Mouse (Mus musculus): ENCODE measurements around the gene Cyfip1. TPM values are rescaled to one million over a fixed set of nuclear protein-coding genes. Genes with fewer than 3 reads are reported as not detected.
A peak's percentile ranks its signal among the peaks of the same experiment; 100 is the strongest.

Gene Cyfip1
- total and polyA plus RNA-seq, 2 experiments from 2014 or later = 41.5 to 48.5 TPM

DNA sequence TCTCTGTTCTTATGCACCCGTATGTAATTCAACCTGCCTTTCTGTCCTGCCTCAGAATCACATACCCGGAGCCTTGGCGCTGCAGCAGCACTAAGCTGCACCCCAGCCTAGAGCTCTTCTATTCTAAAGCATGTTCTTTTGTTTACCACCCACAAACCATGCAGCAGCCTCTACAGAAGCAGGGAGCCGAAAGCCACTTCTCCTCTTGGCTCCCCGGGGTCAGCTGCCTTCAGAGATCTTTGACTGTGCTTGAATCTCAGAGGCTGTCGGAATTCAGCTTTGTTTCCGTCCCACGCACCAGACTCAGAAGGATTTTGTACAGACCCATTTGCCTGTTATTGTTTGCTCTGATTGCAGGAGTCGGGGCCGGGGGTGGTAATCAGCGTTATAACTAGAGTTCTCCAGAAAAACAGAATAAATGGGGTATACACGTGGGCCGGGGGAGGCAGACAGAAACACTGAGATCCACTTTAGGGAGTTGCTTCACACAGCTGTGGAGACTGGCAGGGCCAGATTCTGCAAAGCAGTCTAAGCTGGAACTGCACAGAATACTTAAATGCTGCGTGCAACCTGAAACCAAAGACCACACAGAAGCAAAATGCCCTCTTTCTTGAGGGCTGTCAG, 8.5 kb downstream of the Cyfip1 start:
- H3K27me3 ChIP-seq (ENCODE audit: insufficient read depth, low read length) = no peaks in the 10 kb centered on the region
- H3K4me3 ChIP-seq (ENCODE audit: low read length) = no peak overlapping the region
- no peak for TF ChIP-seq CTCF (IDR thresholded peaks at IDR 0.05; ENCODE audit: low read depth)
- 0 out of 2 replicates have a peak overlapping the region, but pooled peaks have one; percentile 25 for H3K4me2 ChIP-seq (ENCODE audit: low read depth, low read length)
- DNase-seq (ENCODE audit: low spot score) (no peak), ATAC-seq (peak; percentile 64; the same call in 1 of the 2 replicates)
- H3K36me3 ChIP-seq (ENCODE audit: insufficient read depth, low read length) = no peaks in the 10 kb centered on the region
- peaks cover 7% of the 10 kb centered on the region for H3K4me1 ChIP-seq (ENCODE audit: insufficient read depth, low read length)
- H3K9ac ChIP-seq (replicated peaks; ENCODE audit: low read length) = peak overlapping the region; percentile 37; the same call in 1 of the 2 replicates
- 24% methylated on average over 14 of the region's 14 CpGs for WGBS
- peak overlapping the region; percentile 62 for H3K27ac ChIP-seq
- no peaks in the 10 kb centered on the region for H3K9me3 ChIP-seq (ENCODE audit: low read length)

GRCm38 (mm10) chr7:55852787-55853186, 11.2 kb downstream of the Cyfip1 start:
- Histone ChIP-seq H3K4me1 (ENCODE audit: insufficient read depth, low read length) (peaks cover 7% of the 10 kb centered on the region), H3K27ac (no peak overlapping the region), H3K36me3 (ENCODE audit: insufficient read depth, low read length) (no peaks in the 10 kb centered on the region), H3K9ac (replicated peaks; ENCODE audit: low read length) (no peak overlapping the region), H3K4me2 (ENCODE audit: low read depth, low read length) (no peak overlapping the region), H3K27me3 (ENCODE audit: insufficient read depth, low read length) (no peaks in the 10 kb centered on the region), H3K9me3 (ENCODE audit: low read length) (no peaks in the 10 kb centered on the region), H3K4me3 (ENCODE audit: low read length) (no peak overlapping the region)
- ATAC-seq (no peak), DNase-seq (ENCODE audit: low spot score) (no peak)
- no peak for TF ChIP-seq CTCF (IDR thresholded peaks at IDR 0.05; ENCODE audit: low read depth)
- whole genome bisulfite sequencing = 68% methylated on average over 3 of the region's 3 CpGs

- H3K4me3 ChIP-seq (ENCODE audit: low read length) = no peak overlapping the region
- no peak for ATAC-seq
- no peak overlapping the region for H3K4me2 ChIP-seq (ENCODE audit: low read depth, low read length)
- no peaks in the 10 kb centered on the region for H3K9me3 ChIP-seq (ENCODE audit: low read length)
- H3K9ac ChIP-seq (replicated peaks; ENCODE audit: low read length) = no peak overlapping the region
- peaks cover 7% of the 10 kb centered on the region; the same call in 1 of the 2 replicates for H3K4me1 ChIP-seq (ENCODE audit: insufficient read depth, low read length)
- no peak for DNase-seq (ENCODE audit: low spot score)
- whole genome bisulfite sequencing = 79% methylated on average over 3 of the region's 3 CpGs
- TF ChIP-seq CTCF (IDR thresholded peaks at IDR 0.05; ENCODE audit: low read depth) = no peak
- no peaks in the 10 kb centered on the region for H3K27me3 ChIP-seq (ENCODE audit: insufficient read depth, low read length)
- H3K27ac ChIP-seq = no peak overlapping the region
- H3K36me3 ChIP-seq (ENCODE audit: insufficient read depth, low read length) = no peaks in the 10 kb centered on the region
Measured at GRCm38 (mm10) chr7:55855597-55855996, 14.1 kb downstream of the Cyfip1 start.

GRCm38 (mm10) chr7:55856741-55857140, 15.2 kb downstream of the Cyfip1 start:
- Histone ChIP-seq H3K4me3 (ENCODE audit: low read length) (no peak overlapping the region), H3K4me1 (ENCODE audit: insufficient read depth, low read length) (peaks cover 7% of the 10 kb centered on the region; the same call in 1 of the 2 replicates), H3K9me3 (ENCODE audit: low read length) (no peaks in the 10 kb centered on the region), H3K27me3 (ENCODE audit: insufficient read depth, low read length) (no peaks in the 10 kb centered on the region), H3K9ac (replicated peaks; ENCODE audit: low read length) (no peak overlapping the region), H3K36me3 (ENCODE audit: insufficient read depth, low read length) (no peaks in the 10 kb centered on the region), H3K4me2 (ENCODE audit: low read depth, low read length) (no peak overlapping the region), H3K27ac (no peak overlapping the region)
- no peak for DNase-seq (ENCODE audit: low spot score)
- no peak for ATAC-seq
- TF ChIP-seq CTCF (IDR thresholded peaks at IDR 0.05; ENCODE audit: low read depth) = no peak
- WGBS = 93% methylated on average over 4 of the region's 4 CpGs

GRCm38 (mm10) chr7:55857729-55858128, 16.2 kb downstream of the Cyfip1 start:
- H3K36me3 ChIP-seq (ENCODE audit: insufficient read depth, low read length) = no peaks in the 10 kb centered on the region
- 60% methylated on average over 2 of the region's 2 CpGs for whole genome bisulfite sequencing
- no peaks in the 10 kb centered on the region for H3K27me3 ChIP-seq (ENCODE audit: insufficient read depth, low read length)
- H3K4me2 ChIP-seq (ENCODE audit: low read depth, low read length) = no peak overlapping the region
- no peaks in the 10 kb centered on the region for H3K9me3 ChIP-seq (ENCODE audit: low read length)
- no peak overlapping the region for H3K27ac ChIP-seq
- no peak overlapping the region for H3K4me3 ChIP-seq (ENCODE audit: low read length)
- peaks cover 7% of the 10 kb centered on the region; the same call in 1 of the 2 replicates for H3K4me1 ChIP-seq (ENCODE audit: insufficient read depth, low read length)
- ATAC-seq (no peak), DNase-seq (ENCODE audit: low spot score) (no peak)
- TF ChIP-seq CTCF (IDR thresholded peaks at IDR 0.05; ENCODE audit: low read depth) = no peak
- no peak overlapping the region for H3K9ac ChIP-seq (replicated peaks; ENCODE audit: low read length)

DNA sequence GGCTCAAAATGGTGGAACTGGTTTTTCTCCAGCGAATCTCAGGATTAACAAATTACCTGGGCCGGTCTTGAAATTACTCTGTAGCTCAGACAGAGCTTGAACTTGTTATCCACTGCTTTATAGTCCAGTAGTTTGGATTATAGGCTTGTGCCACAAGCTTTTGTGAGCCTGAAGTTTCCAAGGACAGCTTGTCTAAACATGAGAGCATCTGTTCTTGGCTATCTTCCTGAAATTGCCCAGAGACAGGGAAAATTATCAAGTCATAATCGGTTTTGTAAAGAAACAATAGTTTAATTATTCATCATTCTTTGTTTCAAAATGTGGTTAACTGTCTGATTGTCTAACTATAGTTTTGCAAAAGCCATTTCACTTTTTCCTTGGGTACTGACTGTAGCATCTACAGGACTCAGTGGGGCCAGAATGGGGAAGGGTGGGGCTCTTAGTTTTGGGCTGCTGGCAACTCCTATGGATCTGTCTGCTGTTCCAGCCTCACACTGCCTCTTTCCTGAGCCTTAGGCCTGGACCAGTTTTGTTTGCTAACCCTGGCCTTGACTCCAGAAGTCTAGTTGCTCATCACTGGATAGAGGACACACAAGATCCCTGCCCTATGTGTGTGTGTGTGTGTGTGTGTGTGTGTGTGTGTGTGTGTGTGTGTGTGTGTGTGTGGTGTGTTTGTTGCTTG, 17.4 kb downstream of the Cyfip1 start:
- H3K9me3 ChIP-seq (ENCODE audit: low read length) = no peaks in the 10 kb centered on the region
- H3K9ac ChIP-seq (replicated peaks; ENCODE audit: low read length) = no peak overlapping the region
- 0 out of 2 replicates have a peak overlapping the region, but pooled peaks have one; percentile 4 for H3K27ac ChIP-seq
- no peak for ATAC-seq
- no peak overlapping the region for H3K4me2 ChIP-seq (ENCODE audit: low read depth, low read length)
- WGBS = 80% methylated on average over 3 of the region's 3 CpGs
- H3K36me3 ChIP-seq (ENCODE audit: insufficient read depth, low read length) = no peaks in the 10 kb centered on the region
- no peak for TF ChIP-seq CTCF (IDR thresholded peaks at IDR 0.05; ENCODE audit: low read depth)
- H3K4me3 ChIP-seq (ENCODE audit: low read length) = no peak overlapping the region
- H3K4me1 ChIP-seq (ENCODE audit: insufficient read depth, low read length) = peaks cover 7% of the 10 kb centered on the region; the same call in 1 of the 2 replicates
- H3K27me3 ChIP-seq (ENCODE audit: insufficient read depth, low read length) = no peaks in the 10 kb centered on the region
- DNase-seq (ENCODE audit: low spot score) = no peak

GRCm38 (mm10) chr7:55859518-55859872, 17.9 kb downstream of the Cyfip1 start:
- ATAC-seq = no peak
- WGBS = 78% methylated on average over 2 of the region's 2 CpGs
- no peak for TF ChIP-seq CTCF (IDR thresholded peaks at IDR 0.05; ENCODE audit: low read depth)

More at GRCm38 (mm10) chr7:55859518-55859872, 17.9 kb downstream of the Cyfip1 start:
- Histone ChIP-seq H3K27ac (no peak overlapping the region), H3K4me3 (ENCODE audit: low read length) (no peak overlapping the region), H3K36me3 (ENCODE audit: insufficient read depth, low read length) (no peaks in the 10 kb centered on the region), H3K9me3 (ENCODE audit: low read length) (no peaks in the 10 kb centered on the region), H3K4me2 (ENCODE audit: low read depth, low read length) (no peak overlapping the region), H3K27me3 (ENCODE audit: insufficient read depth, low read length) (no peaks in the 10 kb centered on the region), H3K9ac (replicated peaks; ENCODE audit: low read length) (no peak overlapping the region), H3K4me1 (ENCODE audit: insufficient read depth, low read length) (peaks cover 7% of the 10 kb centered on the region; the same call in 1 of the 2 replicates)
- DNase-seq (ENCODE audit: low spot score) = no peak

Data from hindbrain, postnatal 0 days (tissue).